Mouse (Mus musculus) mesoderm, embryonic 11.5 days (tissue): ENCODE results near the gene Gns.

ENCODE experiments used
- DNase-seq: peaks from one replicate; pipeline ENCODE4 v3.0.0-alpha.2; 2012; ENCODE audit warnings: low read depth, low spot score

The Gns gene

GRCm38 (mm10) chr10:121365781-121366272 lies 937 bp downstream of the Gns start:
- DNase-seq: no peak

- DNase-seq: no peak
These were observed 2.4 kb downstream of the Gns start for GRCm38 (mm10) chr10:121367271-121367670.

GRCm38 (mm10) chr10:121367780-121368179 lies 2.9 kb downstream of the Gns start:
- DNase-seq: no peak

- no peak for DNase-seq
These were observed 4.0 kb downstream of the Gns start for GRCm38 (mm10) chr10:121368783-121369465.

- DNase-seq: no peak
These were observed 5.9 kb downstream of the Gns start for GRCm38 (mm10) chr10:121370777-121371176.

GRCm38 (mm10) chr10:121374013-121374412 lies 9.1 kb downstream of the Gns start:
- DNase-seq: no peak

GRCm38 (mm10) chr10:121374693-121375620 lies 10.1 kb downstream of the Gns start:
- DNase-seq: no peak

GRCm38 (mm10) chr10:121375649-121376493 lies 11.0 kb downstream of the Gns start:
- no peak for DNase-seq

GRCm38 (mm10) chr10:121376530-121377271 lies 11.8 kb downstream of the Gns start:
- no peak for DNase-seq

GRCm38 (mm10) chr10:121379387-121379786 lies 14.5 kb downstream of the Gns start:
- no peak for DNase-seq

GRCm38 (mm10) chr10:121381280-121381679 lies 16.4 kb downstream of the Gns start:
- DNase-seq: no peak

- DNase-seq: no peak
These were observed 19.8 kb downstream of the Gns start for GRCm38 (mm10) chr10:121384710-121385109.

- no peak for DNase-seq
These were observed 20.8 kb downstream of the Gns start for GRCm38 (mm10) chr10:121385695-121386094.

- peak; percentile 41 for DNase-seq
These were observed 21.5 kb downstream of the Gns start for GRCm38 (mm10) chr10:121386347-121386746.

- no peak for DNase-seq
These were observed 25.7 kb downstream of the Gns start for GRCm38 (mm10) chr10:121390602-121391001.

- DNase-seq: no peak
These were observed 27.0 kb downstream of the Gns start for GRCm38 (mm10) chr10:121391901-121392300.

GRCm38 (mm10) chr10:121394270-121394669 lies 29.4 kb downstream of the Gns start:
- no peak for DNase-seq

GRCm38 (mm10) chr10:121394789-121395325 lies 30.0 kb downstream of the Gns start:
- no peak for DNase-seq

GRCm38 (mm10) chr10:121395542-121396176 lies 30.8 kb downstream of the Gns start:
- DNase-seq: no peak

- DNase-seq: no peak
These were observed 33.7 kb downstream of the Gns start for GRCm38 (mm10) chr10:121398599-121398998.
